Mouse (Mus musculus): ENCODE measurements around the gene Atp6v1g2. TPM values are rescaled to one million over a fixed set of nuclear protein-coding genes. Genes with fewer than 3 reads are reported as not detected.

Gene Atp6v1g2
- polyA plus RNA-seq (2012): 5.5 and 9.2 TPM in 2 replicates

DNA sequence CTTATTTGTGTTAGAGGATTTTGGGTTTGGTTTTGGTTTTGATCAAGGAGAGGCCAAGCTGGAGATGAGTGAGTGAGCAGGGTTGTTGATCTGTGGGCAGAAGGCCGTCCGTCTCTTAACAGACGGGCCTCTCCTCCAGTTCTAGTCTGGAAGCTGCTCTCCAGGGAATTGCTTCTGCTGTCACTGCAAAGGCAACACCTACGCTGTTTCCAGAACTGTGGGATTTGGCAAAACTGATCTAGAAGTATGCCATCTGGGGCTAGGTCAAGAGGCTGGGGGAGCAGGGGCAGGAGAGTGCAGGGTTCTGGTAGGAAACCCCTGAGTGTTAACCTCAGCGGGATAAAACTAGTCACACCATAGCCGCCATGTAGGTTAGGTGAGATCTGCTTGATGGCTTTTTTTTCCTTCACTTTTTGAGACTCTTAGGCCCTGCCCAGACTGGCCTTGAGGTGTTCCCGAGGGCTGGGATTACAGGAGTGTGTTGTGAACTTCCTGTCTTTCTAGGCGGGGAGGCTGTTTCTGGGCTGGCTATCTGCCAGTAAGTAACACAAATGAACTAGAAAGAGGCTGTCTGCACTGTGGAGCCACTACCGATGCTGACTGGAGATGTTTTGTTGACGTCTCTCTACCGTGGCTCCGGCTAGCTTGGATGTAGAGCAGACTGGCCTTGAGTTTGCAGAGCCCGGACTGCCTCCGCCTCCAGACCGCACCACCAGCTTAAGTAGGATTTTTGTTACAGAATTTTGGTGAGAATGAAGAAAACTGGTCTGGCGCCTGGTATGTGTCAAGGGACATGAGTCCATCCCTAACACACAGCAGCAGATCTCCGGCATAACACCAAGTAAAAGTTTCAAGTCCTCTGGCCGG is at the start of gene Atp6v1g2:
TSS of gene Atp6v1g2 (plus strand) at position 547 of the 867 bp plus-strand sequence.

DNA sequence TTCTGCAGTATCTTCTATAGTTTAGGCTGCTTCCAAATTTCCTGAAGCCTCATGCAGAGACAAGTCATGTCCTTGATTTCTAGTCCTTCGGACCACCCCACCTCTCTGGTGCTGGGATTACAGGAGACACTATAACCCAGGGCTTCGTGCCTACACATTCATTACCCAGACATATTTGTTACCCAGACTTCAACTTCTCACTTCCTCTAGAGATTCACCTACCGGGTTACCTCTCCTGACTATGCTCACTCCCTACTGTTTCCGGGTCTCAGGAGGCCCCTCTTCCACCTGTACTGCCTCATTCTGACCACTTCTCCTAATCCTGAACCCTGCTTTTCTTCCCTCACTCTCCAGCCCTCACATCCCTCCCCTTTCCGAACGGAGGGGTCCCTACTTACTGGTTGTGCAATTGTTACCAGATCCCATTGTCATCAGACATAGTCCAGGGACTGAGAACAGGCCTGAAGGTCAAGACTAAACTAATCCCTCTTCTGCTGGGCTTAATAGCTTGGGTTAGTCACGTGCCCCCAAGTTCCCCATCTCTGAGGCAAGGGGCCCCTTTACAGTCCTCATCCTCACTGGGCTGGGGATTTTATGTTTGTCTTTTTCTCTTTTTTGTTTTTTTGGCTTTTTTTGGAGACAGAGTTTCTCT is 45.4 kb upstream of the Atp6v1g2 start, which contains the start of gene Lst1:
TSS of gene Lst1 (minus strand) at position 481 of the 652 bp plus-strand sequence.

DNA sequence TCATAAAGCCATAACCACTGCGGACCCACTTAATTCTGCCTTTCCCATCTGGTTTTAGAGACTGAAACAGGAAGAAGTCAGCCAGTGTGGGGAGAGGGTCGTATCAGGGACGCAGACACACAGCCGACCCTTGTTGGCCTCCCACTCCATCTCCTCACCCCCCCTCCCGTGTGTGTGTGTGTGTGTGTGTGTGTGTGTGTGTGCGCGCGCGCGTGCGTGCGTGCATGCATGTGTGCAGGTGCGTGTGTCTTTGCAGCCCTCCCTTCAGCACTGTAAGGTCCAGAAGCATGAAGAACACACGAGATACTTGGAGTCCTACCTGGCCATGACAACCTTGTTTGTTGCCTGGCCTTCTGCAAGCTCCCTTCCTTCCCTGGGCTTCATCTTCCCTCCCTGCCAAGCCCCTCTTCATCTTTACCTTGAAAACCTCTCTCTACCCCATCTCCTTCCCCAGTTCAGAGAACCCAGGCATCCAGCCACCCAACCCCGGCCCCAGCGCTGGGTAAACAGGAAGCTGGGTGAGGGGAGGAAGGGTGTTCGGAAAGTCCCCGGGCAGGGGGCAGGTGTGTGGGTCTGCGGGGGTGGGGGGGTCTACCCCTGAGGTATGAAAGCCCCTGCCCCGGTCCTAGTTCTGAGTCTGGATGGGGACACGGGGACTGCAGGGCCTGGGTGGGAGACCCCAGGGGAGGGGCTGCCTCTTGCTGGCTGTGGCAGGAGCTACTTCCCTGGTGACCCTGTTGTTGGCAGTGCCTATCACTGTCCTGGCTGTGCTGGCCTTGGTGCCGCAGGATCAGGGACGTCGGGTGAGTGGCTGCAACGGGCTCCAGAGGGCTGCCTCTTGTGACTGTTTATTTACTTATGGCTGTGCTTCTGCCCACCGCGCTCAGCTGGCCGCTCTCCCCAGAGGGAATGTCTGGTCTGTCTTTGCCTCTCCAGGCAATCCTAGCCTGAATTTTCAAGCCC is 39.3 kb upstream of the Atp6v1g2 start, which contains the start of gene Ltb:
TSS of gene Ltb (plus strand) at position 559 of the 963 bp plus-strand sequence.

DNA sequence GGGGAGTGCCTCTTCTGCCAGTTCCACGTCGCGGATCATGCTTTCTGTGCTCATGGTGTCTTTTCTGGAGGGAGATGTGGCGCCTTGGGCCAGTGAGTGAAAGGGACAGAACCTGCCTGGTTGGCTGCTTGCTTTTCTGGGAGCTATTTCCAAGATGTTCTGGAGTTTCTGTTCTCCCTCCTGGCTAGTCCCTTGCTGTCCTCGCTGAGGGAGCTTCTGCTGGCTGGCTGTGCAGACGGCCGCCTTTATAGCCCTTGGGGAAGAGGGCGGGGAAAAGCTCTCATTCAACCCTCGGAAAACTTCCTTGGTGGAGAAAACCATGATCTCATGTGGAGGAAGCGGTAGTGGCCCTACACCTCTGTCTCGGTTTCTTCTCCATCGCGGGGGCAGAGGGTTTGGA is 31.7 kb upstream of the Atp6v1g2 start, which contains the start of gene Tnf:
TSS of gene Tnf (minus strand) at position 221 of the 400 bp plus-strand sequence.

GRCm38 (mm10) chr17:35204494-35205379 is 28.7 kb upstream of the Atp6v1g2 start, which contains the start of gene Lta:
TSS of gene Lta (minus strand) at chr17:35205351.

GRCm38 (mm10) chr17:35220156-35220952 is 13.1 kb upstream of the Atp6v1g2 start, which contains the start of gene Gm16181:
TSS of gene Gm16181 (plus strand) at chr17:35220834.

GRCm38 (mm10) chr17:35235614-35236389 is 2.3 kb downstream of the Atp6v1g2 start, which contains the start of gene Nfkbil1:
TSS of gene Nfkbil1 (minus strand) at chr17:35235792.

DNA sequence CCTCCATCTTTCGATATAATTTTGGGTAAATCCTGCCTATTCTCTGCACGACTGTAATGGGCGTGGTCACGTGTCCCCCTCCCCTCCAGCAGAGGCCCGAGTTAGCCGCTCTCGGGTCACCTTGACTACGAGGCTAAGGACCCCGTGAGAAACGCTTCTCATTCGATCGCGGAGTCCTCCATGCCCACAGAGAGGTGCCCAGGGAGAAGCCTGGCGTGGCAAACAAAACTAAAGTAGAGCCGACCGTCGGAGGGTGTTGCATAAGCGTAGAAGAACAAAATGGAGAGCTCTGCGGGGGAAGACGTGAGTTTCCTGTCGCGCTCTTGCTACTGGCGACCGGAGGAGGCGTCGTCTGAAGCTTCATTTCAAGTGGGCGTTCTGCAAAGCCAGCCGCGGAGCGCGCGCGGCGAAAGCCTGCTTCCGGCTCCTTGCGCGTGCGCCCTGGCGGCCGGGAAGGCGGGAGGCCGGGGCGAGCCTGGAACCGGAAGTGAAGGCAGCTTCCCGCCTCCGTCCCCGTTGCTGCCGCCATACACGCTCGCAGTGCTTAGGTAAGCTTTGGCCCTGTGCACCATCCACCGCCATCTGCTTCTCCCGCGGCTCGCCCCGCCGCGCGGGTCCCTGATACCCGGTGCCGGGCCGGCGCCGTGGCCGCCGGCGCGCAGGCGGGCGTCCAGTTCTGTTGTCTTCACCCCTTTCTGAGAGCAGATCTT is 8.0 kb downstream of the Atp6v1g2 start, which contains the start of gene Ddx39b:
TSS of gene Ddx39b (plus strand) at position 442 of the 710 bp plus-strand sequence.

GRCm38 (mm10) chr17:35262664-35263522 is 29.4 kb downstream of the Atp6v1g2 start, which contains the start of gene H2-D1:
TSS of gene H2-D1 (plus strand) at chr17:35262730.

Other genes starting within 250 kb of the Atp6v1g2 start
- 841 and 875 TPM in 2 replicates for gene Vars, start 232.7 kb upstream of the Atp6v1g2 start, polyA plus RNA-seq (2012)
- gene Vwa7, start 217.1 kb upstream of the Atp6v1g2 start, polyA plus RNA-seq (2012): 0.24 and 0.38 TPM in 2 replicates
- gene Sapcd1, start 205.6 kb upstream of the Atp6v1g2 start, polyA plus RNA-seq (2012): 6.0 and 11.9 TPM in 2 replicates
- 3.4 and 5.4 TPM in 2 replicates for gene Msh5, start 186.9 kb upstream of the Atp6v1g2 start, polyA plus RNA-seq (2012)
- gene Clic1, start 183.7 kb upstream of the Atp6v1g2 start, polyA plus RNA-seq (2012): 109 and 129 TPM in 2 replicates
- 33.8 and 58.4 TPM in 2 replicates for gene Ddah2, start 174.6 kb upstream of the Atp6v1g2 start, polyA plus RNA-seq (2012)
- gene Ly6g6c, start 168.3 kb upstream of the Atp6v1g2 start, polyA plus RNA-seq (2012): 0.09 TPM in 1 of 2 replicates, not detected in the other
- gene Mpig6b, start 167.5 kb upstream of the Atp6v1g2 start, polyA plus RNA-seq (2012): 0.04 TPM in 1 of 2 replicates, not detected in the other
- not detected in 2 replicates for gene Ly6g6e, start 156.8 kb upstream of the Atp6v1g2 start, polyA plus RNA-seq (2012)
- gene Ly6g6d, start 155.6 kb upstream of the Atp6v1g2 start, polyA plus RNA-seq (2012): 0.26 TPM in 1 of 2 replicates, not detected in the other
- 0.06 and 0.28 TPM in 2 replicates for gene Ly6g6f, start 148.1 kb upstream of the Atp6v1g2 start, polyA plus RNA-seq (2012)
- gene Abhd16a, start 144.4 kb upstream of the Atp6v1g2 start, polyA plus RNA-seq (2012): 118 and 123 TPM in 2 replicates
- not detected in 2 replicates for gene Ly6g5c, start 125.4 kb upstream of the Atp6v1g2 start, polyA plus RNA-seq (2012)
- 0.45 and 0.69 TPM in 2 replicates for gene Ly6g5b, start 118.2 kb upstream of the Atp6v1g2 start, polyA plus RNA-seq (2012)
- gene Gpank1, start 112.2 kb upstream of the Atp6v1g2 start, polyA plus RNA-seq (2012): 73.8 and 84.9 TPM in 2 replicates
- gene Csnk2b, start 111.6 kb upstream of the Atp6v1g2 start, polyA plus RNA-seq (2012): 77.7 and 78.6 TPM in 2 replicates
- 4.1 and 4.4 TPM in 2 replicates for gene D17H6S53E, start 107.3 kb upstream of the Atp6v1g2 start, polyA plus RNA-seq (2012)
- gene Apom, start 101.6 kb upstream of the Atp6v1g2 start, polyA plus RNA-seq (2012): 0.37 and 0.84 TPM in 2 replicates
- 683 and 812 TPM in 2 replicates for gene Bag6, start 98.5 kb upstream of the Atp6v1g2 start, polyA plus RNA-seq (2012)
- 1,479 and 1,500 TPM in 2 replicates for gene Prrc2a, start 68.8 kb upstream of the Atp6v1g2 start, polyA plus RNA-seq (2012)
- 3.5 and 4.0 TPM in 2 replicates for gene Aif1, start 57.6 kb upstream of the Atp6v1g2 start, polyA plus RNA-seq (2012)
- gene Lst1, start 45.2 kb upstream of the Atp6v1g2 start, polyA plus RNA-seq (2012): 3.8 and 6.6 TPM in 2 replicates
- 14.0 and 15.6 TPM in 2 replicates for gene Ltb, start 39.2 kb upstream of the Atp6v1g2 start, polyA plus RNA-seq (2012)
- gene Tnf, start 31.7 kb upstream of the Atp6v1g2 start, polyA plus RNA-seq (2012): 12.8 and 21.1 TPM in 2 replicates
- 0.10 and 0.22 TPM in 2 replicates for gene Lta, start 28.3 kb upstream of the Atp6v1g2 start, polyA plus RNA-seq (2012)
- not detected in 2 replicates for gene Gm16181, start 12.8 kb upstream of the Atp6v1g2 start, polyA plus RNA-seq (2012)
- gene Nfkbil1, start 2.1 kb downstream of the Atp6v1g2 start, polyA plus RNA-seq (2012): 42.2 and 43.8 TPM in 2 replicates
- gene Ddx39b, start 8.1 kb downstream of the Atp6v1g2 start, polyA plus RNA-seq (2012): 404 and 440 TPM in 2 replicates
- 854 and 953 TPM in 2 replicates for gene H2-D1, start 29.1 kb downstream of the Atp6v1g2 start, polyA plus RNA-seq (2012)
- not detected in 2 replicates for gene H2-Q1, start 86.7 kb downstream of the Atp6v1g2 start, polyA plus RNA-seq (2012)
- gene H2-Q2, start 108.6 kb downstream of the Atp6v1g2 start, polyA plus RNA-seq (2012): not detected in 2 replicates
- gene H2-Q4, start 146.0 kb downstream of the Atp6v1g2 start, polyA plus RNA-seq (2012): 178 and 252 TPM in 2 replicates
- 207 and 337 TPM in 2 replicates for gene H2-Q6, start 191.2 kb downstream of the Atp6v1g2 start, polyA plus RNA-seq (2012)
- gene H2-Q7, start 205.5 kb downstream of the Atp6v1g2 start, polyA plus RNA-seq (2012): 180 and 308 TPM in 2 replicates
- gene H2-Q10, start 236.4 kb downstream of the Atp6v1g2 start, polyA plus RNA-seq (2012): 2.5 and 3.2 TPM in 2 replicates

Measured in megakaryocyte-erythroid progenitor cell, adult 5 weeks (primary cell).